Mouse (Mus musculus): ENCODE results near the gene Akt1.

DNA sequence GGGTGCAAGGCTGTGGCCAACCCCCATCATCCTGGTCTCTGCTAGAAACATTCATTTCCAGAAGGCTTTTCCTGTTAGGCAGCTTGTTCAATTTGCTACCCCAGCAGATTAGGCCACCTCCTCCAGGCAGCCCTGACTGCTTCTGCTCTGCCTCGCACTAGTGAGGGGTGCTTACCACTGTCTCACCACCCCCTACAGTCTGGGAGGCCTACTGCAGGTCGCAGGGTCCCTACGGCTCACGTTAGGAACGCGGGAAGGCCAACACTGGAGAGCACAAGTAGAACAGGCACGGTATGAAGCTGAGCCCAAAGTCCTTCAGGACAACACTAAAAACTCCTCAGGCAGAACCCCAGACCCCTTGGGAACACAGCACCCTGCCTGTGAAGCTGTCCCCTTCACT lies 2.8 kb downstream of the Akt1 start:
- TF ChIP-seq CTCF (IDR thresholded peaks at IDR 0.05; ENCODE audit: extremely low read depth, insufficient read length, insufficient replicate concordance, low read depth, low read length) (no peak), POLR2A (IDR thresholded peaks at IDR 0.05; ENCODE audit: low read depth, low read length) (no peak)
